Mouse (Mus musculus) T-cell, adult 66 days (primary cell): Measurements from ENCODE around the gene Lasp1. TPM values are rescaled to one million over a fixed set of nuclear protein-coding genes. Genes with fewer than 3 reads are reported as not detected.

Source experiments
- total RNA-seq, 2 experiments: library from RNA; stranded (reverse); gene quantifications; 3 replicates in 1 of 2; 4 replicates in 1 of 2; pipeline ENCODE4 v1.2.4; 2023

The Lasp1 gene
- 100 to 1,000 TPM; 155 to 156 TPM for total RNA-seq

DNA sequence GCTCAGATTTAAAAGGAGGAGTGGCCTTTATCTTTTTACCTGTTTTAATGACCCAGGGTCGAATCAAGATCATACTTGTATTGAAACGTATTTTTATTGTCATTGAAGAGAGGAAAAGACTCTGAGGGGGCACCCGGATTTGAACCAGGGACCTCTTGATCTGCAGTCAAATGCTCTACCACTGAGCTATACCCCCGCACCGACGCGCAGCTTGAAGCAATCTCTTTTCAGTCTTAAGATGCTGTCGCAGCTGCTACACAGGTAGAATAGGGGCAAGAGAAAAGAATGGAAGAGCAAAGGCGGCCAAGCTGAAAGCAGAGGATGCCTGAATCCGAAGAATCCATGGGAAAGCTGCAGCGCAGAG is at the start of gene Lasp1:
Lasp1 (plus strand) TSS at position 219 of the 364 bp plus-strand sequence.

DNA sequence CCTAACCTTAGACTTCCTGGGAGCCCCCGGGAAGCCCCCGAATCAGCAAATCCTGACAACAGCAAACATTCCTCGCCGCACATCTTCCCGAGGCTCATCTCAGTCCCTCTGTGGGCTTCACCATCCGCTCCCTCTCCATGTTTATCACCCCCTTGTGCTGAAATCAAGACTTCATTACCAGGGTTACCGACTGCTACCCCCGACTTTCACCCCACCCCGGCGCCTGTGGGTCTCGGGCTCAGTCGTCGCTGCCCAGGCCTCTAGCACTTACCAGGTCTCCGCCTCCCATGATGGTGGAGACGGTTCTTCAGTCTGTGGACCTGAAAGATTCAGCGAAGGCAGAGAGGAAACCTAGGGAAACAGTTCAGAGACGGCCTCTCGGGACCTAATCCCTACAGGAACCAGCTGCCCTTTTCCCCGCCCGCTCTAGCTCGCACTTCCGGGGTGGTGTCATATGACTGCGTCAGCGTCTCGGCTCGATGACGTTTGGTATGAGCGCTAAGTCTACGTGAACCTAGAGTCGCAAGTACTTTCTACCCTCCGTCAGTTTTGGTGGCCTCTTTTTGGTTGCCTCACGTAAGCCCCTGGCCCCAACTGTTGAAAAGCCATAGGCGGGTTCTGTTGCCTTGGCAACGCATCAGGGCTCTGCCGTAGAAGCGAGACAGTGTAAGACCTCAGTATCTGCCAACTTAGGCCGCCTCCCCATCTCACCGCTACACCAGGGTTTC is 32.5 kb upstream of the Lasp1 start, which contains the start of gene Cwc25:
Cwc25 (minus strand) TSS at position 403 of the 728 bp plus-strand sequence.

DNA sequence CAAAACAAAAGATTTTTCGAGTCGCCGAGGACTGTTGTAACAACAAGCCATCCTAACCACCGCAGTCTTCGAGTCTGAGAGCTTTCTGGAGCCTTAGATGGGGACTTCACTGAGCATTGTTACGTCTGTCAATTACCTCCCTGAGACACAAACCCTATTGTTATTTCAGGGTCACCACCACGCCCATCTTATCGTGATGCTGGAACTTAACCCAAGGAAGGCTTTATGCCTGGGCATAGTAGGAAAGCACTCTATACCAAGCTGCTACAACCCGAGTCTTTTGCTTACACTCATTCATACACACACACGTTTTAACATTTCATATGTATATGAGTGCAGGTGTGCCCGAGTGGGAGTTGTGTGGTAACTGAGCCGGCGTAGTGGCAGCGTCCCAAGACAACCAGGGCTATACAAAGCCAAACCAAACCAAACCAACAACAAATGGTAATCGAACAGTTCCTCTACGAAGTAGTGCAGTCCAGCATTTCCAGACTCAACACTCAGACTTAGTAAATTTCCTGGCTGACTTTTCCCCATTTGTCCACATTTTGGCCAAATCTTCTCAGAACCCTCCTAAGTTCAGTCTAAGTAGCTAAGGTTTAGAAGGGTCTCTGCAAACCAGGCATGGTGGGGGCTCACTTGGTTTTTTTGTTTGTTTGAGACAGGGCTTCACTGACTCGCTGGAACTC is 22.8 kb upstream of the Lasp1 start, which contains the start of gene 1700001P01Rik:
1700001P01Rik (minus strand) TSS at position 111 of the 689 bp plus-strand sequence.

GRCm38 (mm10) chr11:97781832-97782563 is 16.8 kb upstream of the Lasp1 start, which contains the start of gene Rpl23:
Gene Rpl23, minus strand, starts transcription at chr11:97782437.

GRCm38 (mm10) chr11:97840539-97840954 is 41.7 kb downstream of the Lasp1 start, which contains the start of gene B230217C12Rik:
Gene B230217C12Rik, plus strand, starts transcription at chr11:97840780.

DNA sequence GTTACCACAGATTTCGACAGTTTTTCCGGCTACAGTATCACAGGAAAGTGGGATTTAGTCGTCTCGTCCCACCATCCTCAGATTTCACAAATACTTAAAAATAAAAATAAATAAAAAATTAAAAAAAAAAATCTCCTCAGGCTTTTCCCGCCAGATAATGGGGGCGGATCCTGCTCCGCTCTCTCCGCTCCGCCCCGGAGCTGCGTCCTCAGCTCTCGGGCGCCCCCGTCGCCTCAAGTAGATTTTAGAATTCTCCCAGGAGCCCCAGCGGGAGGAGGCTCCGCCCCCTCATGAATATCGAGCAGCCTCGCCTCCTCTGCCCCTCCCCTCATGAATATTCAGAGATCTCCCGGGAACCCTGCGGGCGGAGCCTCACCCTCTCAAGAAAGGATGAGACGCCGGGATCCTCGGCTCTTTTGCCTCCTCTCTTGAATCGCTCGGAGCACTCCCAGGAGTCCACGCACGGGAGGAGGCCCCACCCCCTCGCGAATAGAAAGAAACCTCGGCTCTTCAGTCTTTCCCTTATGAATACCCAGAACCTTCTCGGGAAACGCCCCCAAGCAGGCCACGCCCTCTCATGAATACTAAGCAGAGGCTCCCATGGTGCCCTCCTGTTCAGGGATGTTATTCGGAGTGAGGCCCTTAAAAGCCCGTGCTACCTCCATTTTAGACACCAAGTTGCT is 85.3 kb downstream of the Lasp1 start, which contains the start of gene Fbxo47:
Fbxo47 (minus strand) TSS at position 237 of the 683 bp plus-strand sequence.

Other genes with a start within 250 kb of the Lasp1 start
- not detected for gene Srcin1, start 222.8 kb upstream of the Lasp1 start, total RNA-seq
- gene Epop, start 169.3 kb upstream of the Lasp1 start, total RNA-seq: 1 to 10 TPM; 8.7 to 9.5 TPM
- gene Mllt6, start 135.6 kb upstream of the Lasp1 start, total RNA-seq: 100 to 1,000 TPM; 243 to 244 TPM
- gene Cisd3, start 113.2 kb upstream of the Lasp1 start, total RNA-seq: 10 to 100 TPM; 34.4 to 39.0 TPM
- 1 to 10 TPM; 4.0 to 5.1 TPM for gene Pcgf2, start 98.5 kb upstream of the Lasp1 start, total RNA-seq
- gene Psmb3, start 95.6 kb upstream of the Lasp1 start, total RNA-seq: 100 to 1,000 TPM; 137 to 140 TPM
- gene Pip4k2b, start 54.3 kb upstream of the Lasp1 start, total RNA-seq: 10 to 100 TPM; 65.7 to 67.5 TPM
- 10 to 100 TPM; 42.1 to 43.6 TPM for gene Cwc25, start 32.4 kb upstream of the Lasp1 start, total RNA-seq
- gene 1700001P01Rik, start 23.1 kb upstream of the Lasp1 start, total RNA-seq: 1 to 10 TPM in 1 of 2 experiments, not detected in 1; 2.7 TPM
- gene Rpl23, start 16.6 kb upstream of the Lasp1 start, total RNA-seq: 1,000 to 10,000 TPM; 2,425 to 2,559 TPM
- gene B230217C12Rik, start 41.8 kb downstream of the Lasp1 start, total RNA-seq: 1 to 10 TPM; 2.5 to 4.0 TPM
- gene Fbxo47, start 85.2 kb downstream of the Lasp1 start, total RNA-seq: under 1 TPM; 0.44 to 0.86 TPM
- 1 to 10 TPM; 1.6 to 2.8 TPM for gene Plxdc1, start 187.4 kb downstream of the Lasp1 start, total RNA-seq
- gene Arl5c, start 197.2 kb downstream of the Lasp1 start, total RNA-seq: 10 to 100 TPM; 73.4 to 75.4 TPM
- 10 to 100 TPM; 26.4 to 32.3 TPM for gene Cacnb1, start 224.0 kb downstream of the Lasp1 start, total RNA-seq
- 1,000 to 10,000 TPM; 2,560 to 2,813 TPM for gene Rpl19, start 227.7 kb downstream of the Lasp1 start, total RNA-seq